Mouse (Mus musculus): ENCODE measurements at regions not wholly inside any gene's neighbourhood (a gene's known extent, or its start where the extent isn't known, plus 50 kb on each side); places are given as distances from the start of the nearest gene placed in this dataset.

DNA sequence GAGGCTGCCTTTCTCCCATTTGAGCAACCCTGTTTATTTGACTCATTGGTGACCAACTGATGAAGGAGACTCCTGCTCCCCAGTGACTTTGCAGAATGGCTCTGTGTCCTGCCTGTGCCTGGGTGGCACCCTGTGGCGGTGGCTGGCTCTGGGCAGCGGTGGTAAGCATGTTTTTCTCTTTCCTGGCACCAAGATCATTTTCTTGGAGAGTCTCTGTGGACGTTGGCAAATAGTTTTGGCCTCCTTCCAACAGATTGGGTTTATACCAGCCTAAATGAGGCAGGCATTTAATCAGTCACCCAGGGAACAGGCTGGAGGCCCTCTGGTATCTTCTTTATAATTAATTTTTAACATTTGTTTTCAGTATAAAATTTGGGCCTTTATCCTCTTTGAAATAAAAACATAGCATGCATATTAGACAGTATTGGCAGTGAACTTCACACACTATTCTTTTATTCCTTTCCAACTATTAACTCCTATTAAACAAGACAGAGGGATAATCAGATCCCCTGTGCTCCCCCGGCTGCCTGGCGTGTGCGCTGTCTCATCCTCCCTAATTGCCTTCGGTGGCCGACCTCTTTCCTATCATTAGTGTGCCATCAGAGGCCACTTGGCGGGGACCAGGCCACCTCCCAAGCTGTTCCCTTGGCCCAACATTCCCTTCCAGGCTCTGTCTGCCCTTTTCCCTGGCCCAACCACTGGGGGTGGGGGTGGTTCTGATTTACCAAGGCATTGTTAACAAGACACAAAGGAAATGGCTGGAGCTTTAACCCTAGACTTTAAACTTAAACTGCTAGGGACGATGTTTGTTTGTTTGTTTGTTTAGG lies 111.8 kb upstream of the Topaz1 start:
- H3K27ac ChIP-seq = peak overlapping the region; percentile 13; the same call in 1 of the 2 replicates

DNA sequence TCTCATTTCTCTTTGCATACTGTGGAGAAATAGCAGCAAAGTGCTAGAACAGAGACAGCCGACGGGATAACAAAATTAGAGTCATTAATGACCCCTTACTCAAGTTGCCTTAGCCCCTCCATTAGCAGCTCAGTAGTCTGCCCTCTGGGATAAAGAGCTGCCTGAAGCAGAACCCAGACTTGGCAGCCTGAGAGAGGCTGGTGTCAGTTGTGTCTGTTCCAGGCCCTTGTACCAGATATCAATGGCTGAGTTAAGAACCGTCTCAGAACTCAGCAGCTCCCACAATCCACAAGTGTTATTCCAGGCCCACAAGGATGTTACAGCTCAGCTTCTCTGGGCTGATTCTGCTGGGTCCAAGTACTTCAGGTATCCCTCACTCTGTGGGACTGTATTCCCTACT lies 109.6 kb upstream of the Topaz1 start:
- Histone ChIP-seq H3K27ac (no peak overlapping the region), H3K4me2 (no peak overlapping the region), H3K9ac (no peak overlapping the region), H3K27me3 (peaks cover 64% of the 10 kb centered on the region), H3K4me3 (replicated peaks) (no peak overlapping the region), H3K36me3 (replicated peaks) (no peaks in the 10 kb centered on the region), H3K9me3 (no peaks in the 10 kb centered on the region), H3K4me1 (peaks cover 11% of the 10 kb centered on the region)
- no peak for ATAC-seq (ENCODE audit: low FRiP score)
- 60% methylated on average over 3 of the region's 3 CpGs for WGBS

More for the DNA sequence above, 111.8 kb upstream of the Topaz1 start:
- no peaks in the 10 kb centered on the region for H3K36me3 ChIP-seq (replicated peaks)
- H3K27me3 ChIP-seq = peaks cover 63% of the 10 kb centered on the region
- peak; percentile 75; the same call in 1 of the 2 replicates for ATAC-seq (ENCODE audit: low FRiP score)
- H3K4me3 ChIP-seq (replicated peaks) = no peak overlapping the region
- no peak overlapping the region for H3K9ac ChIP-seq
- no peaks in the 10 kb centered on the region for H3K9me3 ChIP-seq
- WGBS = 26% methylated on average over 10 of the region's 10 CpGs
- H3K4me1 ChIP-seq = peaks cover 15% of the 10 kb centered on the region
- no peak overlapping the region for H3K4me2 ChIP-seq

GRCm38 (mm10) chr9:122639239-122639638 lies 107.9 kb upstream of the Topaz1 start:
- H3K27me3 ChIP-seq = peaks cover 53% of the 10 kb centered on the region
- no peak for ATAC-seq (ENCODE audit: low FRiP score)
- H3K4me2 ChIP-seq = no peak overlapping the region
- H3K9me3 ChIP-seq = no peaks in the 10 kb centered on the region
- no peak overlapping the region for H3K9ac ChIP-seq
- peaks cover 11% of the 10 kb centered on the region for H3K4me1 ChIP-seq
- H3K4me3 ChIP-seq (replicated peaks) = no peak overlapping the region
- no peaks in the 10 kb centered on the region for H3K36me3 ChIP-seq (replicated peaks)
- 89% methylated on average over 4 of the region's 4 CpGs for WGBS
- no peak overlapping the region for H3K27ac ChIP-seq

DNA sequence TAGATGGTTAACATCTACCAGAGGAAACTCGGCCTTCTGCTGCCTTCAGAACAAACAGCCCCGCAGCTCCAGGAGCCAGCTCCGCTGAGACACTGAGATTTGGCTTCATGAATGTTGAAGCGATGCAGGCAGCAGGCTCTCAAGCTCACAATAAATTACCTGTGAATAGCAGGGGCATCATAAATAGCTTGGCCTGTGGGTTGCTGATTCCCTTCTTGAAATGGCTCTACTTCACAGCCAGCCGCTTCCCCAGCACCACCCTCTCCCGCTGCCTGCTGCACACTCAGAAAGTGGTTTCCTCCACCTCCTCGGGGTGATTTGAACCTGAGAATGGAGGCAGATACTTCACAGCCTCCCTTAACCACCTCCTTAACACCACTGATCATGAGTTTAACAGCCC lies 104.2 kb upstream of the Topaz1 start:
- peaks cover 5% of the 10 kb centered on the region; the same call in 1 of the 2 replicates for H3K4me1 ChIP-seq
- H3K9ac ChIP-seq = no peak overlapping the region
- H3K27me3 ChIP-seq = peaks cover 52% of the 10 kb centered on the region
- no peaks in the 10 kb centered on the region for H3K9me3 ChIP-seq
- no peak for ATAC-seq (ENCODE audit: low FRiP score)
- H3K4me3 ChIP-seq (replicated peaks) = no peak overlapping the region
- no peak overlapping the region for H3K4me2 ChIP-seq
- 67% methylated on average over 7 of the region's 7 CpGs for WGBS
- H3K36me3 ChIP-seq (replicated peaks) = no peaks in the 10 kb centered on the region
- no peak overlapping the region for H3K27ac ChIP-seq

- Histone ChIP-seq H3K36me3 (replicated peaks) (no peaks in the 10 kb centered on the region), H3K27me3 (peaks cover 27% of the 10 kb centered on the region), H3K4me3 (replicated peaks) (no peak overlapping the region), H3K4me2 (no peak overlapping the region), H3K9me3 (no peaks in the 10 kb centered on the region), H3K4me1 (peaks cover 5% of the 10 kb centered on the region; the same call in 1 of the 2 replicates), H3K27ac (no peak overlapping the region), H3K9ac (no peak overlapping the region)
- WGBS = 81% methylated on average over 5 of the region's 5 CpGs
- no peak for ATAC-seq (ENCODE audit: low FRiP score)
Observed at GRCm38 (mm10) chr9:122645569-122645968, 101.6 kb upstream of the Topaz1 start.

- ATAC-seq (ENCODE audit: low FRiP score) = no peak
- no peaks in the 10 kb centered on the region for H3K36me3 ChIP-seq (replicated peaks)
- 93% methylated on average over 3 of the region's 3 CpGs for WGBS
Observed at GRCm38 (mm10) chr9:122650862-122651261, 96.3 kb upstream of the Topaz1 start.

GRCm38 (mm10) chr9:122655583-122655982 lies 91.6 kb upstream of the Topaz1 start:
- H3K4me2 ChIP-seq = no peak overlapping the region
- H3K4me3 ChIP-seq (replicated peaks) = no peak overlapping the region
- WGBS = 47% methylated on average over 17 of the region's 17 CpGs
- H3K27ac ChIP-seq = no peak overlapping the region
- H3K27me3 ChIP-seq = no peaks in the 10 kb centered on the region
- no peak for ATAC-seq (ENCODE audit: low FRiP score)
- no peaks in the 10 kb centered on the region for H3K4me1 ChIP-seq
- H3K36me3 ChIP-seq (replicated peaks) = no peaks in the 10 kb centered on the region
- no peak overlapping the region for H3K9ac ChIP-seq
- no peaks in the 10 kb centered on the region for H3K9me3 ChIP-seq

More at GRCm38 (mm10) chr9:122650862-122651261, 96.3 kb upstream of the Topaz1 start:
- no peak overlapping the region for H3K27ac ChIP-seq
- no peak overlapping the region for H3K4me3 ChIP-seq (replicated peaks)
- H3K9me3 ChIP-seq = no peaks in the 10 kb centered on the region
- H3K4me1 ChIP-seq = peaks cover 5% of the 10 kb centered on the region; the same call in 1 of the 2 replicates
- no peak overlapping the region for H3K4me2 ChIP-seq
- H3K9ac ChIP-seq = no peak overlapping the region
- no peaks in the 10 kb centered on the region for H3K27me3 ChIP-seq

DNA sequence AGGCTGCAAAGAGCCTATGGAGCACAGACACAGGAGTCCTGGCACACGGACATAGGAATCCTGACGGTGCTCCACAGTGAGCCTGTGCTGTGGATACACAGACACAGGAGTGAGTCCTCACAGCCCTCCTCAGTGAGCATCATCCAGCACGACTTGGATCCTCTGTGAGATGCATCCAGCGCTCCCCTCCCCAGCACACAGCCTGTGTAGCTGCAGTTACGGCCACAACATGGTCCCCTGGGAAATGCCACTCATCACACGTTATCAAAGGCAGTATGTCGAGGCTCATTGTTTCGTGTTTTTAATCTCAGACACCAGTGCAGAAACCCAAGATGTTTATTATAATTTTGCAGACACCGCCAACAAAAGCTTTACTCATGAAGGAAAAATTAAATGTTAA lies 87.1 kb upstream of the Topaz1 start:
- Histone ChIP-seq H3K9ac (no peak overlapping the region), H3K27ac (no peak overlapping the region), H3K27me3 (no peaks in the 10 kb centered on the region), H3K9me3 (no peaks in the 10 kb centered on the region), H3K4me1 (no peaks in the 10 kb centered on the region), H3K4me2 (no peak overlapping the region), H3K4me3 (replicated peaks) (no peak overlapping the region), H3K36me3 (replicated peaks) (no peaks in the 10 kb centered on the region)
- ATAC-seq (ENCODE audit: low FRiP score) = no peak
- 72% methylated on average over 9 of the region's 9 CpGs for WGBS

- Histone ChIP-seq H3K27ac (no peak overlapping the region), H3K4me1 (peaks cover 9% of the 10 kb centered on the region), H3K27me3 (0 out of 2 replicates have a peak, but pooled peaks cover 3% of the 10 kb centered on the region), H3K4me2 (0 out of 2 replicates have a peak overlapping the region, but pooled peaks have one; percentile 15), H3K9me3 (no peaks in the 10 kb centered on the region), H3K36me3 (replicated peaks) (no peaks in the 10 kb centered on the region), H3K4me3 (replicated peaks) (no peak overlapping the region), H3K9ac (0 out of 2 replicates have a peak overlapping the region, but pooled peaks have one; percentile 12)
- WGBS = 20% methylated on average over 4 of the region's 5 CpGs
- peak; percentile 83 for ATAC-seq (ENCODE audit: low FRiP score)
Observed at GRCm38 (mm10) chr9:122666978-122667645, 80.0 kb upstream of the Topaz1 start.

GRCm38 (mm10) chr9:122667646-122667981 lies 79.5 kb upstream of the Topaz1 start:
- H3K27ac ChIP-seq = no peak overlapping the region
- H3K4me1 ChIP-seq = peaks cover 9% of the 10 kb centered on the region
- no peaks in the 10 kb centered on the region for H3K36me3 ChIP-seq (replicated peaks)
- no peak overlapping the region for H3K4me2 ChIP-seq
- 0 out of 2 replicates have a peak, but pooled peaks cover 3% of the 10 kb centered on the region for H3K27me3 ChIP-seq
- no peaks in the 10 kb centered on the region for H3K9me3 ChIP-seq
- no peak overlapping the region for H3K4me3 ChIP-seq (replicated peaks)
- ATAC-seq (ENCODE audit: low FRiP score) = peak; percentile 57
- H3K9ac ChIP-seq = no peak overlapping the region
- WGBS = 48% methylated on average over 3 of the region's 3 CpGs

DNA sequence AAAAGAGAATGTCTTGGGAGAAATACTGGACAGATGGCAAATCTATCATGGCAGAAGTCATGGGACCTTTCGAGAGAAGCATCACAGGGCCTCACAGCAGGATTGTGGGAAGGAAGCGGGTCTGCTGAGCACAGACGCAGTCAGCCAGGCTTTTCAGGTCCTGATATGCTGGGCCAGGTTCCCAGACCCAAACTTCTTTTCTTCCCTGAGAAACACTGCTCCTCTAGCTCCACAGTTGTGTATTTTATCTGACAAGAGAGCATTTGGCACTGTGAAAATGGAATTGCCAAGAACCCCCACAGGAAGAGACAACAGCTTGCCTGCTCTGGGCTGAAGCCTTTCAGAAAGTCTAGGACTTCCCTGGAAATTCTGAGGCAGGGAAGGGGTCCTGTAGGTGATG lies 73.4 kb upstream of the Topaz1 start:
- H3K4me1 ChIP-seq = peaks cover 12% of the 10 kb centered on the region; the same call in 1 of the 2 replicates
- 82% methylated on average over 3 of the region's 3 CpGs for WGBS
- no peak overlapping the region for H3K27ac ChIP-seq
- no peak overlapping the region for H3K4me3 ChIP-seq (replicated peaks)
- ATAC-seq (ENCODE audit: low FRiP score) = no peak
- H3K9ac ChIP-seq = no peak overlapping the region
- H3K27me3 ChIP-seq = no peaks in the 10 kb centered on the region; the same call in 1 of the 2 replicates
- no peaks in the 10 kb centered on the region for H3K36me3 ChIP-seq (replicated peaks)
- H3K9me3 ChIP-seq = no peaks in the 10 kb centered on the region
- H3K4me2 ChIP-seq = no peak overlapping the region

DNA sequence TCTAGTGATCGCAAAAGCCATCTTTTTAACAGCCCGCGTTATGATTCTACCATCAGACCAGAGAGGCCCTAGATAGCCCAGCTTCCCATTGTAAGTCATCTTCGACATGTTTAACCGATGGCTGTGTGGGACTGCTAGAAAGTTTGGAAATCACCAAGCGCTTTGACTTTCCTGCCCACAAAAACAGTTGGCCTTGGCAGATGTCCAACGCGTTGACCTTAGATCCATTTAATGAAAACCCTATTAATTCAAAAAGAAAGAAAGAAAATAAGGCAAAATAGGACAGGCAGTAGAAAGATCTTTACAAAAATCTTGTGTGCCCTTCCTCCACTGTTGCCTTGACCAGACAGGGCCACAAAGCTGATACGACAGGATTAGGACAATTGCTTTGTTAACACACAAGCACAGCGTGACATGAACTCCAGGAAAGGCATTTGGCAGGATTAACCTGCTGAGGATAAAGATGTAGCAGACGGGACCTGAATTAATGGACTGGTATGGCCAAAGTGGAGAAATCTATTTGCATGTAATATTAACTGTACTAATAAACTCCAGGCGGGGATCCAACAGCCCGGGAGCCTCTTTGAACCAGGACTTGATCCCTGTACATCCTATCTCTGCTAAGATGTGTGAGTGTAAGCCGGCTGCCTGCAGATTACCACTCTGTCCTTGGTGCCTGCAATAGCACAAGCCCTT lies 69.0 kb upstream of the Topaz1 start:
- H3K9me3 ChIP-seq = no peaks in the 10 kb centered on the region
- peaks cover 13% of the 10 kb centered on the region; the same call in 1 of the 2 replicates for H3K27me3 ChIP-seq
- no peaks in the 10 kb centered on the region for H3K36me3 ChIP-seq (replicated peaks)
- WGBS = 49% methylated on average over 14 of the region's 14 CpGs
- H3K9ac ChIP-seq = no peak overlapping the region
- H3K4me1 ChIP-seq = peaks cover 13% of the 10 kb centered on the region; the same call in 1 of the 2 replicates
- no peak for ATAC-seq (ENCODE audit: low FRiP score)
- no peak overlapping the region for H3K4me2 ChIP-seq
- no peak overlapping the region for H3K27ac ChIP-seq
- no peak overlapping the region for H3K4me3 ChIP-seq (replicated peaks)
